Mouse (Mus musculus): ENCODE results near the gene Abt1.

Abt1 gene

GRCm38 (mm10) chr13:23438521-23438920 lies 14.9 kb upstream of the Abt1 start:
- DNase-seq (ENCODE audit: low read depth) = no peak

GRCm38 (mm10) chr13:23437908-23438307 lies 14.2 kb upstream of the Abt1 start:
- no peak for DNase-seq (ENCODE audit: low read depth)

DNA sequence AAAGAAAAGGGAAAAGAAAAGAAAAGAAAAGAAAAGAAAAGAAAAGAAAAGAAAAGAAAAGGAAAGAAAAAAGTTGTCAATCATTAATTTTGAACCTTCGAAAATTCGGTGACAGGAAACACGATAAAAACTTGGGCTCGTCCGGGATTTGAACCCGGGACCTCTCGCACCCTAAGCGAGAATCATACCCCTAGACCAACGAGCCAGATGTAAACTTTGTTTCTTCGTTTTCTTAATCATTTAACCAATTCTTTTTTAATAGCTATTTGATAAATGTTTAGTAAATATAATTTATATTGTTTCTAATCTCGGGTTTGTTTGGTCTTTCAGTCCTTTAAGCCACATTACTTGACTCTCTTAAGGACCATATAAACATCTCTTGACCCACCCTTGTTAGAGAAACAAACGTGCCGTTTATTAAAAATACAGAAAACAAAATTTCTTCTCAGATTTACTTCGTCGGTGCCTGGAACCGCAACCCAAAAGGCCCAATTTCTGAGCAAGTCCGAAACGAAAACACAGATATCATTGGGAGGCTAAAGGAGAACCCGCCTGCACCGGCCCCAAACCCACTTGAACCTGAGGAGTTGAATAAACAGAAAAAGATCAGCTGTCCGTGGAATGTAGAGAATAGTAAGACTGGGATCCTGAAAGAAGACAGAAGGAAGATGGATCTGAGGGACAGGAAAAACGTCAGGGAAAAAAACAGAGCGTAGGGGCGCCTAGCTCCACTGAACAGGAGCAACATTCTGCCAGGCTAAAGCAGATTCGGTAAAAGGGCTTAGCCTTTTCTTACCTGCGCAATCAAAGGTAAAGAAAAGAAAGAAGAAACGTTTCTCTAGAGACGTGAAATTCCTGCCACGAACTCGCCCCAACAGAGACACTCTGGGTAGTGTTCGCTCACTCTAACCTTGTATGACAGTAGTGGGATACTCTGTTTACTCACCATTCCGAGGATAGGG lies 13.5 kb upstream of the Abt1 start:
- no peak for DNase-seq (ENCODE audit: low read depth)

- no peak for DNase-seq (ENCODE audit: low read depth)
These were observed 12.6 kb upstream of the Abt1 start for GRCm38 (mm10) chr13:23436231-23436661.

DNA sequence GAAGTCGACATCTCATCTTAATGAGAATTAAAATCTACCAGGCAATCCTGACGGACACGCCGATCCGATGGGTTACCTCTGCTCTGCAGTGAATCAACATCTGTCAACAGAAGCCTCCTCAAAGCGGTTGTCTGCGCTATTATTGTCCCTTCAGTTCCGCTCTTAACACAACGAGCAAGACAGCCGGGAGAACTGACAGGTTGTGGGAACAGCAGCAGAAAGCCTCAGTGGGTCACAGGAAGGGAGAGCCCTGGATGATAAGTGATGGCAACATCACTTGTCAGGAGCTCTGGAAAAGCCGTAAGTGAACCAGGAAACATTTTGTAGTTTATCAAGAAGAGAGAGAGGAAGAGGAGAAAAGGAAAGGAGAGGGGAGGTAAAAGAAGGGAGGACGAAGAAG lies 12.0 kb upstream of the Abt1 start:
- DNase-seq (ENCODE audit: low read depth) = no peak

GRCm38 (mm10) chr13:23435241-23435640 lies 11.6 kb upstream of the Abt1 start:
- DNase-seq (ENCODE audit: low read depth) = no peak

DNA sequence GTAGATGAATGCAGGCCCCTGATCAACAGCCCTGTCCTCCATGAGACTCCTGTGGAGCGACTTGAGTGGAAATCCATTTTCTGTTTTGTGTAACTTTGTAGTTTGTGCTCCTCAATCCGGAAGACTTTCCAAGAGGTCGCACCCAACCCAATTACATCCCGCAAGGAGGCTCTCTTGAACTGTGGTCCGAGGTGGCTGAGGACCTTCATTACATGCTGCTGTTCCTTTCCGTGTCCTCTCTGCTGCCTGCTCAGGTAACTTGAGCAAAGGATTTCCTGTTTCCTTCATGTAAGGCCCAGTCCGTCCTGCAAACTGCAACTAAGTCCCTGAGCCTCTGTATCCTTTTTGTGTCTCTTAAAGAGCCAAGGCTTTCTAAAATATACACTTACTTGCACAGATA lies 10.8 kb upstream of the Abt1 start:
- no peak for DNase-seq (ENCODE audit: low read depth)

DNA sequence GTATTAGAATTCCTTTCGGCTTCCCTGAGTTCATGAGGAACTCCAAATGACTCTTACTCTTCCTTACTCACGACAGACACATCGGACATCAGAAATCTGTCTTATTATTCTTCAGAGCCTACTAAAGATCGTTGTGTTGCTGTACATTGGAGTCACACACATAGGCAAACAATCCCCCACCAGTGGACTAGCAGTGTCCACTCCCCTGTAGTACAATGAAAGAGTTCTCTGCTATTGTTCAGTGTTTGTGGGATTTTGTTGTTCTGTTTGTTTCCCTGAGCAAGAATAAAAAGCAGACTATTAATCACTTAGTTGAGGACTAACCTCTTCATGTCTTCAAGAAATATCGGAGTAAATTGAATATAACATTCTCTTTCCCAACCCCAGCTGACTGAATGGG lies 10.1 kb upstream of the Abt1 start:
- DNase-seq (ENCODE audit: low read depth) = no peak

- no peak for DNase-seq (ENCODE audit: low read depth)
These were observed 9.5 kb upstream of the Abt1 start for GRCm38 (mm10) chr13:23433206-23433605.

DNA sequence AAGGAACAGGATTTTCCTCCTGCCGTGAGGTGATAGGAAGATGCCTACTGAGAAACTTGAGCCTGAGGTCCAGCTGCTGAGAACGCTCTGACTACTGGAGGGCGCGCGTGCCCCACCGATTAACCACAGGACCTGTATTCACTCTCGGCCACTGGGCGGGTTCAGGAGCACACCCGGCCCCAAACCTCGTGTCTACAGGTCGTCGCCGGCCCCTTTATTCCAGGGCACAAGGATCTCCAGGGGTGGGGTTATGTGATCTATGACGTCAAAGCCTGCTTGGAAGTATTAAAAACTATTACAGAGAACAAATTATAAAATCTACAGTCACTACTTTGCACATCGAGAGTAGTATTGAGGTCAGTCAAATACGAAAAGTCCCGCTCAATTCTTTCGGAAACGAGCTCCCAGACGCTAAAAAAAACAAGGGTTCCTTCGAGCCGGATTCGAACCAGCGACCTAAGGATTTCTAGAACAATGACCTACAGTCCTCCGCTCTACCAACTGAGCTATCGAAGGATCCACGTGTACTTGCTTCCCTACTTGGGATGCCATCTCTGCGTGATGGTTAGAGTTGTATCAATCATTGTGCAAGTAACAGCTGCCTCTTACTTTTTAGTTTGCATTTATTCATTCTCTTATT lies 9.0 kb upstream of the Abt1 start:
- peak; percentile 97 for DNase-seq (ENCODE audit: low read depth)

- DNase-seq (ENCODE audit: low read depth) = peak; percentile 72
These were observed 7.7 kb upstream of the Abt1 start for GRCm38 (mm10) chr13:23431351-23431771.

GRCm38 (mm10) chr13:23430734-23431133 lies 7.1 kb upstream of the Abt1 start:
- DNase-seq (ENCODE audit: low read depth) = peak; percentile 75

GRCm38 (mm10) chr13:23429771-23430380 lies 6.2 kb upstream of the Abt1 start:
- no peak for DNase-seq (ENCODE audit: low read depth)

GRCm38 (mm10) chr13:23428166-23428993 lies 4.7 kb upstream of the Abt1 start:
- no peak for DNase-seq (ENCODE audit: low read depth)

- no peak for DNase-seq (ENCODE audit: low read depth)
These were observed 3.8 kb upstream of the Abt1 start for GRCm38 (mm10) chr13:23427401-23427910.

DNA sequence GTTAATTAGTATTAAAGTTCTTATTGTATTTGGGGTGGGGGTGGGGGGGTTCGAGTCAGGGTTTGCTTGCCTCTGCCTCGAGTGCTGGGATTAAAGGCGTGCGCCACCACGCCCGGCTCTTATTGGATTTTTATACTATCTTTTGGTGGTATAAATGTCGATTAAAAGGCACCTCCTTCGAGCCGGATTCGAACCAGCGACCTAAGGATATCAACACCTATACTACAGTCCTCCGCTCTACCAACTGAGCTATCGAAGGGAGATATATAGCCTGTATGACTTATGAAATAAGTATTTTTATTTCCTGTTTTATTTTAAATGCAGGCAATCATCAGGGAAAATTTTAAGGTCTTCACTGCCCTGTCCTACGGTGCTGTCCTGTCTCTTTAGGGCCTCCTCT lies 3.3 kb upstream of the Abt1 start:
- DNase-seq (ENCODE audit: low read depth) = no peak

- DNase-seq (ENCODE audit: low read depth) = no peak
These were observed 2.7 kb upstream of the Abt1 start for GRCm38 (mm10) chr13:23426335-23426734.

DNA sequence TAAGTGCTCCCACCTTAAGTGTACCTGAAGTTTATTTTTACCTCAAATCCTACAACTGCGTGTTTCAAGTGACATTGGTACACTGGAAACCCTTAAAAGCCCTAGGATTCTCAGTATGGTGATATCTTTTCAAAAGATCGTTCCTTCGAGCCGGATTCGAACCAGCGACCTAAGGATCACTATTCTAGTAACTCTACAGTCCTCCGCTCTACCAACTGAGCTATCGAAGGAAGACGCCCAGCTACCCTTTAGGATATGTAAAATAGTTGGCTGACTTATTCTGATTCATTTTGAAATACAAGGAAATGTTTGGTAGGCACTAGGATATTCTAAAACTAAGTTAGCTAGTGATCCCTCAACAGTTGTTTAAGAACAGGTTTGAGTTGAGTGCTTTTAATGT lies 1.8 kb upstream of the Abt1 start:
- no peak for DNase-seq (ENCODE audit: low read depth)

DNA sequence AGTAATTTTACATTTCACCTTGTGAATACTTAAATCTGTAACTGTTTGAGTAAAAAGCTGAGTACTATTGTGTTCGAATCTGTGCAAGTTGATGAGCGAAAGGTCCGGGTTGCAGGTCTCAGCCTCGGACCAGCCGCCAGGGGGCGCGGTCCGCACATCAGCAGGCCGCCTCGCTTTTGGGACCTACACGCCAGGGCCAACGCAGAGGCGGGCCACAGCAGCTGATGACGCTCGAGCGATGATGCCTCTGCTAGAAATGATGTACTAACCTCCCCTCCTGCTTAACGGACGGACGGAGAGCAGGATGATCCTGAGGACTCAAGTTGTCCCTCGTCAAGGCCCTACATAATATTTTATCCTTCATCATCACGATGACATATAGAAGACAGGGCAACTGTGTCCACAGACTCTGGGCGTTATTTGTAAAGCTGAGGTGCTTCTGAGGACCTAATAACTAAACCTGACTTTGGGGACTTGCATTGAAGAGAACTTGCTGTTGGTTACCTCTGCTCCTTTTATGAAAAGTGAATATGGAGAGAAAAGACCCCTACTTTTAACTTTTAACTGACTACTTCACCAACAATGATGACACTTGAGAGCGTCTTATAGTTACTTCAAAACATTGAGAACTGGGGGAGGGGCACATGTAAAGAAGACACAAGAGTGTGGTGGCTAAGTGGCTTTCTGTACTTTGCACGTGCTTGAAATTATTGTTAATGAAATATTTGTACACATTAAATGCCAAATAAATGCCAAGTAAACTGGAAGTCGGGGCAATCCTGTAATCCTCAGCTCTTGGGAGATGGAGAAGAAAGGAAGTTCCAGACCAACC lies 1.0 kb upstream of the Abt1 start:
- DNase-seq (ENCODE audit: low read depth) = no peak

DNA sequence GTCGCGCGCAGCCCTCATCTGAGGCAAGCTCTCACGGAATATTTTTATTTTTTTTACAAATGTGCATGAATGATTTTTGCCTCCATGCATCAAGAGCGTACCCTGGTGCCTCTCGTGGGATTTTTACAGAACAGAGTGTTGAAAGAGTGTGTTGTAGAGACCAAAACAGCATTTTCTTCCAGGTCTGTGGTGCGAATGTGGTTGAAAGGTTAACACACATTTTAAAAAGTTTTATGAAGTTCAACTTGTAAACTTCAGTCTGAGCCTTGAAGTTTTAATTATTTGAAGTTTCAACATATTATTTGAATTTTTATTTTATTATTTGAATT lies 350 bp upstream of the Abt1 start:
- no peak for DNase-seq (ENCODE audit: low read depth)

GRCm38 (mm10) chr13:23422351-23422750 lies 1.3 kb downstream of the Abt1 start:
- DNase-seq (ENCODE audit: low read depth) = no peak
